Mouse (Mus musculus): ENCODE results near the gene Lclat1. TPM values are rescaled to one million over a fixed set of nuclear protein-coding genes. Genes with fewer than 3 reads are reported as not detected.

Gene Lclat1
- polyA plus RNA-seq, 1 experiment = 9.2 TPM

DNA sequence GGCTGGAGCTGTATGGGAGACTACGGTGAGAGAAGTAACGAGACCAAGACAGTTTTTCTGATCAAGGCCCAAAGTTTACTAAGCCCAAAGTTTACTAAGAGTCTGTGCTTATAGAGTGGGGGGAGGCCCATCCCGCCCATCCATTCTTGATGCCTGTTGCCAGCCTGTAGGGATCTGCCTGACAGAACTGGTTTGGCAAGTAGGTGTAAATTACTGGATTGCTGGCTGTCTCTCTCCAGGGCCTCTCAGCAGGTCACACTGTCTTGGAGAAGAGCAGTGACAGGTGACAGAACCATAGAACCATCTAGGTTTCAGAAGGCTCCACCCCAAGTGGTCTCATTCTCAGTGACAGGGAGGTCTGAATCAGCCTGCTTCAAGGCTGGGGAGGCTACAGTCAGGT lies 109.5 kb downstream of the Lclat1 start:
- H3K27ac ChIP-seq (ENCODE audit: control insufficient read depth, insufficient read depth, low read depth, low read length) = no peak overlapping the region
- H3K36me3 ChIP-seq (ENCODE audit: control insufficient read depth, insufficient read depth, low read length) = no peaks in the 10 kb centered on the region
- no peaks in the 10 kb centered on the region for H3K4me1 ChIP-seq (ENCODE audit: control insufficient read depth, insufficient read depth, low read length)
- no peak overlapping the region for H3K4me3 ChIP-seq (ENCODE audit: control insufficient read depth, low read depth, low read length)
- H3K27me3 ChIP-seq (ENCODE audit: control insufficient read depth, insufficient read depth, low read length) = no peaks in the 10 kb centered on the region
- TF ChIP-seq POLR2A (IDR thresholded peaks at IDR 0.05; ENCODE audit: control insufficient read depth, low read depth, low read length) (no peak), CTCF (IDR thresholded peaks at IDR 0.05; ENCODE audit: control insufficient read depth, insufficient read depth, insufficient replicate concordance, low read depth, low read length) (no peak)

DNA sequence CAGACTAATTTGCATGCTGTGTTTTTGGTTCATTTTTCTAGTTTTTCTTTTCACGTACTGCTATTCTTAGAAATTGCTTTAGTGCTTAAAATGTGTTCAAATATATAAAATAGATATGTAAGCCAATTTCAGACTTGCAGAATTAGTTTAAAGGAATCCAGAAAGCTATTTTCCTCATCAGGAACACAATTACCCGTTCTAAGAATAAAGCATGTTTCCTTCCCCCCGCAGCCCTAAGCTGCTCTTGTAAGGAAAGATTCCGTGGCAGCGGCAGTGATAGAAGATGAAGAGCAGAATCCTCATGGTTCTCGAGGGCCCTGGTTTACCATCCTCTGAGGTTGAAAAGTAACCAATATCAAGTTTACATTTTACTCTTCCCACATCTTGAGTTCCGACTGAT lies 113.0 kb downstream of the Lclat1 start:
- TF ChIP-seq POLR2A (IDR thresholded peaks at IDR 0.05; ENCODE audit: control insufficient read depth, low read depth, low read length) (no peak), CTCF (IDR thresholded peaks at IDR 0.05; ENCODE audit: control insufficient read depth, insufficient read depth, insufficient replicate concordance, low read depth, low read length) (no peak)

DNA sequence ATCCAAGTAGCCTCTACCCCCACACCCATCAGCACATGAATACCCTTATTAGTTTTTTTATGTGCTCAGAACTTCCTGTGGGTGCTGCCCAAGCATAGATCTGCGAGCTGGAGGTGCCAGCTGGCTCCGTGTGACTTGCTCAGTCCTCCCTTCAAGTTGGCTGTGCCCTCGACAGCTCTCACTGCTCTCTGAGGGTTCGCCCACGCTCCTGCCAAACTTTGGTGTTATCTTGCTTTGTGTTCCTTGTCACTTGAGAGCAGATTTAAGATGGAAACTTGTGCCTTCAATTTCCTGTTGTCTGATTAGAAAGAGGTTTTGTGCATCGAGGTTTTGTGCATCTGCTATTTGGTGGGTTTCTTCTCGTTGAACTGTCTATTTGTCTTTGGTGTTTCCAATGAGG lies 114.3 kb downstream of the Lclat1 start:
- Histone ChIP-seq H3K4me1 (ENCODE audit: control insufficient read depth, insufficient read depth, low read length) (no peaks in the 10 kb centered on the region), H3K27me3 (ENCODE audit: control insufficient read depth, insufficient read depth, low read length) (no peaks in the 10 kb centered on the region), H3K27ac (ENCODE audit: control insufficient read depth, insufficient read depth, low read depth, low read length) (no peak overlapping the region), H3K36me3 (ENCODE audit: control insufficient read depth, insufficient read depth, low read length) (no peaks in the 10 kb centered on the region), H3K4me3 (ENCODE audit: control insufficient read depth, low read depth, low read length) (no peak overlapping the region)
- TF ChIP-seq CTCF (IDR thresholded peaks at IDR 0.05; ENCODE audit: control insufficient read depth, insufficient read depth, insufficient replicate concordance, low read depth, low read length) (no peak), POLR2A (IDR thresholded peaks at IDR 0.05; ENCODE audit: control insufficient read depth, low read depth, low read length) (no peak)

More for the DNA sequence above, 113.0 kb downstream of the Lclat1 start:
- Histone ChIP-seq H3K27ac (ENCODE audit: control insufficient read depth, insufficient read depth, low read depth, low read length) (no peak overlapping the region), H3K4me3 (ENCODE audit: control insufficient read depth, low read depth, low read length) (no peak overlapping the region), H3K27me3 (ENCODE audit: control insufficient read depth, insufficient read depth, low read length) (no peaks in the 10 kb centered on the region), H3K36me3 (ENCODE audit: control insufficient read depth, insufficient read depth, low read length) (no peaks in the 10 kb centered on the region), H3K4me1 (ENCODE audit: control insufficient read depth, insufficient read depth, low read length) (no peaks in the 10 kb centered on the region)

DNA sequence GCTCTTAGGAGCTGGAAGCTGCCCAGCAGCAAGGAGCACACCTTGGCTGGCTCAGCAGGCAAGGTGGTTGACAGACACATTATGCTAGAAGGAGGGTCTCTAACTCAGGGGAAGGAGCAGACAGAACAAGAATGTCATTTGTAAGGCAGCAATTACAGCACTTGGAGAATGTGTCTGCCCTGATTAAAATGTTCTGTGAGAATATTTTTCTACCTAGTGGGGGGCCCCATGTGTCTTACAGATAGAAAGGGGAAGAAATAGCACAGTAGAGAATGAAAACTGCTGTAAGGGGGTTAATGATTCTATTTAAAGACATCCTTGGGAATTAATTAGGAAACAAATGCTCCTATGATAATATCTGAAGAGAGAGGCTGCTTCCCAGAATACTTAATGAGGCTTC lies 117.7 kb downstream of the Lclat1 start:
- no peak for TF ChIP-seq CTCF (IDR thresholded peaks at IDR 0.05; ENCODE audit: control insufficient read depth, insufficient read depth, insufficient replicate concordance, low read depth, low read length)
- no peak for TF ChIP-seq POLR2A (IDR thresholded peaks at IDR 0.05; ENCODE audit: control insufficient read depth, low read depth, low read length)
- Histone ChIP-seq H3K36me3 (ENCODE audit: control insufficient read depth, insufficient read depth, low read length) (no peaks in the 10 kb centered on the region), H3K27me3 (ENCODE audit: control insufficient read depth, insufficient read depth, low read length) (no peaks in the 10 kb centered on the region), H3K4me3 (ENCODE audit: control insufficient read depth, low read depth, low read length) (no peak overlapping the region), H3K4me1 (ENCODE audit: control insufficient read depth, insufficient read depth, low read length) (no peaks in the 10 kb centered on the region), H3K27ac (ENCODE audit: control insufficient read depth, insufficient read depth, low read depth, low read length) (no peak overlapping the region; the same call in 1 of the 2 replicates)

DNA sequence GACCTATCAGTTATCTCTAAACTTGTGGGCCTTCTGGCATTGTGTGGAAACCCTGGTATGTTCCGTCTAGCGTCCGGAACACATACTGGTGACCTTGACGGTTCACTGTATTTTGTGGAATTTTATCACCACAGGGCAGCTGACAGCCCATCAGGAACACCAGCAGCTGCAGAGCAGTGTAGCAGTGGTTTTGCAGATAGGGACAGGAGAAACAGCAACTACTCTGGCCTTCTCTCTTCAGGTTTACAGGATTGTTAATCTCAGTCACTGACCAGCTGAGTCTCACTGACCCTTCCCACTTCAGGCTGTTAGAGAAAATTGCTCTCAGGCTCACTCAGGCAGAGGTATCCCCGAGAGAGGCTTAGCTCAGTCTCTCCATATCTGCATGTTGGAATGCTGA lies 118.2 kb downstream of the Lclat1 start:
- H3K4me1 ChIP-seq (ENCODE audit: control insufficient read depth, insufficient read depth, low read length) = no peaks in the 10 kb centered on the region
- no peak for TF ChIP-seq POLR2A (IDR thresholded peaks at IDR 0.05; ENCODE audit: control insufficient read depth, low read depth, low read length)
- TF ChIP-seq CTCF (IDR thresholded peaks at IDR 0.05; ENCODE audit: control insufficient read depth, insufficient read depth, insufficient replicate concordance, low read depth, low read length) = no peak
- no peak overlapping the region for H3K27ac ChIP-seq (ENCODE audit: control insufficient read depth, insufficient read depth, low read depth, low read length)
- no peaks in the 10 kb centered on the region for H3K36me3 ChIP-seq (ENCODE audit: control insufficient read depth, insufficient read depth, low read length)
- H3K27me3 ChIP-seq (ENCODE audit: control insufficient read depth, insufficient read depth, low read length) = no peaks in the 10 kb centered on the region
- no peak overlapping the region for H3K4me3 ChIP-seq (ENCODE audit: control insufficient read depth, low read depth, low read length)

DNA sequence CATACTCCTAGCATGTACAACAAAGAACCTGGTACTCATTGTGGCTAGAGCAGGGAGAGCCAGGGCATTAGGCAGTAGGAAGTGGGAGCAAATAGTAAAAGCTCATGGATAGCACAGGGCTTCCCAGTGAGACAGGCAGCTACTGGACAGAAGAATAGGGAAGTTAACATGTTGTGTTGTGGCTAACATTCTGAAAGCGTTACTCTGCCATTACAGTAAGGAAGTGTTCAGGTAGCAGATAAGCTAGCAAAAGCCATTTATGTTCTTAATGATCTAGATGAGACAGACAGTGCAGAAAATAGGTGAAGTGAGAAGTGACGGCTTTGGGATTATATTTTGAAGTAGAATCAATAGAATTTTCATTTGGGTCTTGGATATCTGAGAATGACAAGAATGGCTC lies 118.8 kb downstream of the Lclat1 start:
- Histone ChIP-seq H3K36me3 (ENCODE audit: control insufficient read depth, insufficient read depth, low read length) (no peaks in the 10 kb centered on the region), H3K27ac (ENCODE audit: control insufficient read depth, insufficient read depth, low read depth, low read length) (no peak overlapping the region), H3K27me3 (ENCODE audit: control insufficient read depth, insufficient read depth, low read length) (no peaks in the 10 kb centered on the region), H3K4me1 (ENCODE audit: control insufficient read depth, insufficient read depth, low read length) (no peaks in the 10 kb centered on the region), H3K4me3 (ENCODE audit: control insufficient read depth, low read depth, low read length) (no peak overlapping the region)
- no peak for TF ChIP-seq POLR2A (IDR thresholded peaks at IDR 0.05; ENCODE audit: control insufficient read depth, low read depth, low read length)
- TF ChIP-seq CTCF (IDR thresholded peaks at IDR 0.05; ENCODE audit: control insufficient read depth, insufficient read depth, insufficient replicate concordance, low read depth, low read length) = no peak

DNA sequence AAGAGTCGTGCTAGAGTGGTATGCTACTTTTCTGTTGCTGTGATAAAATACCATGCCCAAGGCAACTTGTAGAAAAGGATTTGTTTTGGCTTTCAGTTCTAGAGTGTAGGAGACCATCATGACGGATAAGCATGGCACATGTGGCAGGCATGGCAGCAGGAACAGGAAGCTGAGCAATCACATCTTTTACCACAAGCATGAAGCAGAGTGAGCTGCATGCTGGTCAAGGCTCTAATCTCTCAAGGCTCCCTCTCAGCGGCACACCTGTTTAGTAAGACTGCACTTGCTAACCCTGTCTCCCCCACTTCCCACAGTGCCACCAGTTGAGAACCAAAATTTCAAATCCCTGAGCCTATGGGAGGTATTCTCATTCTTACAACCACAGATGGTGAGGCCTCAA lies 119.6 kb downstream of the Lclat1 start:
- Histone ChIP-seq H3K36me3 (ENCODE audit: control insufficient read depth, insufficient read depth, low read length) (no peaks in the 10 kb centered on the region), H3K4me3 (ENCODE audit: control insufficient read depth, low read depth, low read length) (no peak overlapping the region), H3K4me1 (ENCODE audit: control insufficient read depth, insufficient read depth, low read length) (no peaks in the 10 kb centered on the region), H3K27ac (ENCODE audit: control insufficient read depth, insufficient read depth, low read depth, low read length) (no peak overlapping the region), H3K27me3 (ENCODE audit: control insufficient read depth, insufficient read depth, low read length) (no peaks in the 10 kb centered on the region)
- TF ChIP-seq CTCF (IDR thresholded peaks at IDR 0.05; ENCODE audit: control insufficient read depth, insufficient read depth, insufficient replicate concordance, low read depth, low read length) (no peak), POLR2A (IDR thresholded peaks at IDR 0.05; ENCODE audit: control insufficient read depth, low read depth, low read length) (no peak)

All from testis, adult 2 months (tissue).